Mouse (Mus musculus) hindbrain, postnatal 0 days (tissue): Measurements from ENCODE around the gene Emilin2. TPM values are rescaled to one million over a fixed set of nuclear protein-coding genes. Genes with fewer than 3 reads are reported as not detected.

Source experiments
- ATAC-seq: fragments of 200-750 bp; cut with Nextera tagmentation; 2 replicates; pipeline ENCODE4 v1.8.0; 2017; ENCODE audit warnings: mild to moderate bottlenecking, moderate TSS enrichment, moderate library complexity
- DNase-seq: peaks from one replicate; pipeline ENCODE4 v3.0.0-alpha.2; 2015; ENCODE audit warnings: low spot score
- H3K27ac ChIP-seq: fragments of 300-500 bp; sonication (generic); 2 replicates; pipeline ENCODE4 v1.5.1; 2014; ENCODE audit warnings: mild to moderate bottlenecking
- H3K27me3 ChIP-seq: fragments of 300-500 bp; sonication (generic); 2 replicates; pipeline ENCODE4 v1.6.1; 2014; ENCODE audit warnings: low read length, mixed read lengths; ENCODE audit not compliant: insufficient read depth
- H3K36me3 ChIP-seq: fragments of 300-500 bp; sonication (generic); 2 replicates; pipeline ENCODE4 v1.6.1; 2014; ENCODE audit warnings: low read length, mixed read lengths; ENCODE audit not compliant: insufficient read depth
- H3K4me1 ChIP-seq: fragments of 300-500 bp; sonication (generic); 2 replicates; pipeline ENCODE4 v1.6.1; 2014; ENCODE audit warnings: antibody characterized with exemption, low read length, mixed read lengths; ENCODE audit not compliant: insufficient read depth
- H3K4me2 ChIP-seq: fragments of 300-500 bp; sonication (generic); 2 replicates; pipeline ENCODE4 v1.6.1; 2014; ENCODE audit warnings: low read depth, mild to moderate bottlenecking, low read length, moderate library complexity, mixed read lengths
- H3K4me3 ChIP-seq: fragments of 300-500 bp; sonication (generic); 2 replicates; pipeline ENCODE4 v1.5.1; 2014; ENCODE audit warnings: low read length
- H3K9ac ChIP-seq: fragments of 300-500 bp; sonication (generic); replicated peaks from 2 replicates; pipeline ENCODE4 v1.6.1; 2014; ENCODE audit warnings: mild to moderate bottlenecking, low read length, moderate library complexity, mixed read lengths
- H3K9me3 ChIP-seq: fragments of 300-500 bp; sonication (generic); 2 replicates; pipeline ENCODE4 v1.6.1; 2016; ENCODE audit warnings: low read length, mixed read lengths
- CTCF ChIP-seq: IDR thresholded peaks from 2 replicates; pipeline ENCODE4 v1.5.1; 2016; ENCODE audit warnings: antibody characterized with exemption, control low read depth, low read depth
- WGBS: fragments of 180-500 bp; shearing (Covaris S2); extraction: QIAGEN DNeasy Blood & Tissue Kit; methylation state at CpG from one replicate; pipeline ENCODE4 v1.1.7; 2014; 5-methylcytosine and 5-hydroxymethylcytosine counted together
- polyA plus RNA-seq: library from polyadenylated mRNA; unstranded; fragments of >200 nt; fragmentation: Nextera tagmentation; extraction: Ambion mirVana; gene quantifications from 2 replicates; pipeline ENCODE4 v1.2.1, GENCODE M21; 2015
- total RNA-seq: library from RNA; depleted of rRNA; stranded (reverse); fragments of >200 nt; gene quantifications from 2 replicates; pipeline ENCODE4 v1.2.3, GENCODE M21; 2014

The Emilin2 gene
- total and polyA plus RNA-seq, 2 experiments from 2014 or later = 2.0 to 4.4 TPM

DNA sequence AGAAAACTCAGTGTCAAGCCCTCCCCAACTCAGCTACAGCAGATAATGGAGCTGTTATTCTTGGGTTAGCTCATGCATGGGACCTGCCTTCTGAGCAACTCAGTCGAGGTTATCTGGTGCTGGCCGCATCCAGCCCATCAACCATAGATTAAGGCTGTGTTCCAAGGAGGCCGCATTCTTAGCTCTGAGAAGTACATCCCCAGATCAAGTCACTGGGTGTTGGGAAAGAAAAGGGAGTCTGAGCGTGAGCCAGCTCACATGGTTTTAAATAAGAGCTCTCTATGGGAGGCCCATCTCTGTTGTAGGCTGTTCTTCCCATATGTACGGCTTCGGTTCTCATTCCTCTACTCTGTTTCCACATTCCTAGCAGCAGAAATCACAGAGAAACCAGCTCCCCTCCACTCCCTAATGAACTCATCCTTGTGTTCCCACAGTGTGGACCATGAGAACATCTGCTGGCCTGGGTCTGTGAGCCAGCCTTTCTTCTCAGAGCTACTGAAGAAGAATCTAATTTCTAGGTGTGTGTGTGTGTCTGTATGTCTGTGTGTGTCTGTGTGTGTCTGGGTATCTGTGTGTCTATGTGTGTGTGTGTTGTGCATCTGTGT lies 22.1 kb downstream of the Emilin2 start:
- DNase-seq (no peak), ATAC-seq (no peak)
- no peaks in the 10 kb centered on the region for H3K27me3 ChIP-seq
- H3K4me2 ChIP-seq = no peak overlapping the region
- no peaks in the 10 kb centered on the region for H3K36me3 ChIP-seq
- WGBS = 65% methylated on average over 6 of the region's 6 CpGs
- H3K4me3 ChIP-seq = no peak overlapping the region
- no peak for TF ChIP-seq CTCF
- no peak overlapping the region for H3K9ac ChIP-seq
- no peaks in the 10 kb centered on the region for H3K4me1 ChIP-seq
- H3K27ac ChIP-seq = no peak overlapping the region
- H3K9me3 ChIP-seq = no peaks in the 10 kb centered on the region

DNA sequence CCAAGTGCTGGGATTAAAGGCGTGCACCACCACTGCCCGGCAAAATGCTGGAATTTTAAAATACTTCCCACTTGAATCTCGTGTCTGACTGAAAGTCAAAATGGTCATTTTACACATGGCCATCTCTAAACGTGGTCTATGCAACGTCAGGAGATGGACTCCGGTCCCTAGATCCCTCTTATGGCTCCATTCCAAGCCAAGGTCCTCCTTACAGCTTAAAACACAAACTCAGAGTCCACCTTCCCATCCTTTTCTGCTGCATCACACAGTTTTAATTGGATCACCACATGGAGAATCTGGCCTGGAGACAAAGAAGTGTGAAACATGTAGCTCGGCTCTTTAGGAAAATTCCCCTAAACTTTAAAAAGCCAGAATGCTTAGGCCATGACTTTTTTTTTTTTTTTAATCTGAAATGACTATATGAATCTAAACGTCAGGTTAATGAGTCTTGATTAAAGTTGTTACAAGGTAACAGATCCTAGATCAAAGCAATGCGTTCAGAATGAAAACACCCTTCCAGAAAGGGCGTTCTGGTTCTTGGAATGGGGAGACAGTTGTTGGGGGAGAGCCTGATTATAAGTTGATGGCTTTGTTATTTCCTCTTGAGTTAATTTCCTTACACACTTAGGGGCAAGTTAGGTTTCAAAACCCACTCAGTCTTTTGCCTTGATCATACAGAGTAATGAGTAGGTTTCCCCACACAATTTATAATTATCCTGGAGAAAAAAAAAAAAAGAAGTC lies 22.8 kb downstream of the Emilin2 start:
- H3K4me3 ChIP-seq = no peak overlapping the region
- 91% methylated on average over 10 of the region's 10 CpGs for WGBS
- no peak for DNase-seq

DNA sequence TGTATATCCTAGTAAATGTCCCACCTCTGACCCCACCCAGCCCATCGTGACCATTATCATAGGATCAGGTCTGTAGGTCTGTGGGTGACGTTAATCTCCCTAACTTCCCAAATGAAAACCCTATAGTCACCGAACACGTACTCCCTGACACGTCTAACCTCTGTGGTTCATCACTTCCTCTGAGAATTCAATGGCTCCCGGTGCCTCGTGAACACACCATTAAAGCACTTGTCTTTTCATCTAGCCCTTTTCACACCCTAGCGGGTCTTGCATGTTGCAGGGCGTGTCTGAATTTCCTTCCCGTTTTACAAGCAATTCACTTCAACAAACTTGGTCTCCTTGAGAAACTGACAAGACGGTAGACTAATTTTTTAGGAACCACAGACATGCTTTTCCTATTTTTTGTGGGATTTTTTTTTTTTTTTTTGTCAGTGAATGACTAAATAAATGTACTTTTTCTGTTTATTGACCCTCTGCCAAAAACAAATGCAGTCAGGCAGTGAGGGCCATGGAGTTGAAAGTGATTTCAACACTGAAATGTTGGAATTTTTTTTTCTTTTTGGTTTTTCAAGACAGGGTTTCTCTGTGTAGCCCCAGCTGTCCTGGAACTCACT lies 23.5 kb downstream of the Emilin2 start:
- no peaks in the 10 kb centered on the region for H3K4me1 ChIP-seq
- 90% methylated on average over 11 of the region's 11 CpGs for WGBS

More for the DNA sequence above, 22.8 kb downstream of the Emilin2 start:
- Histone ChIP-seq H3K9ac (no peak overlapping the region), H3K9me3 (no peaks in the 10 kb centered on the region), H3K4me1 (no peaks in the 10 kb centered on the region), H3K27ac (no peak overlapping the region), H3K36me3 (no peaks in the 10 kb centered on the region), H3K27me3 (no peaks in the 10 kb centered on the region), H3K4me2 (no peak overlapping the region)
- no peak for ATAC-seq
- TF ChIP-seq CTCF = no peak

DNA sequence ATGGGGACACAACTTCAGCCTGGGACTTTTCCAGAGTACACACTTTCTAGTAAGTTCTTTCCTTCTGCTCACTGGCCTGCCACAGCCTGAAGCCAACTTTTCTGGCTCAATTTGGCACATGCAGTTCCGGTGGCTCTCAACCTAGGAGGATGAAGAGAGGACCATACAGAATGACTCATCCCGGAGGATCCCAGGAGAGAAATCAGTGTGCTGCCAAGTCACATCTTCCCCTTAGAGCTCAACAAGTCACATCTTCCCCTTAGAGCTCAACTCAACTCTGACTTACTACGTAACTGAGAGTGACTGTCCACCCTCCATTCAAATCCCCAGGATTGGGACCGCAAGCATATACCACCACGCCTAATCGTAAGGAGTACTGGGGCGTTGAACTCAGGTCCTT lies 24.2 kb downstream of the Emilin2 start:
- TF ChIP-seq CTCF = no peak
- Histone ChIP-seq H3K4me1 (no peaks in the 10 kb centered on the region), H3K4me3 (no peak overlapping the region), H3K9ac (no peak overlapping the region), H3K36me3 (no peaks in the 10 kb centered on the region), H3K27me3 (no peaks in the 10 kb centered on the region), H3K4me2 (no peak overlapping the region), H3K9me3 (no peaks in the 10 kb centered on the region), H3K27ac (no peak overlapping the region)
- DNase-seq (no peak), ATAC-seq (no peak)
- 93% methylated on average over 7 of the region's 7 CpGs for WGBS

More for the DNA sequence above, 23.5 kb downstream of the Emilin2 start:
- Histone ChIP-seq H3K9me3 (no peaks in the 10 kb centered on the region), H3K4me2 (no peak overlapping the region), H3K4me3 (no peak overlapping the region), H3K27ac (no peak overlapping the region), H3K36me3 (no peaks in the 10 kb centered on the region), H3K27me3 (no peaks in the 10 kb centered on the region), H3K9ac (no peak overlapping the region)
- TF ChIP-seq CTCF = no peak
- DNase-seq (no peak), ATAC-seq (no peak)

DNA sequence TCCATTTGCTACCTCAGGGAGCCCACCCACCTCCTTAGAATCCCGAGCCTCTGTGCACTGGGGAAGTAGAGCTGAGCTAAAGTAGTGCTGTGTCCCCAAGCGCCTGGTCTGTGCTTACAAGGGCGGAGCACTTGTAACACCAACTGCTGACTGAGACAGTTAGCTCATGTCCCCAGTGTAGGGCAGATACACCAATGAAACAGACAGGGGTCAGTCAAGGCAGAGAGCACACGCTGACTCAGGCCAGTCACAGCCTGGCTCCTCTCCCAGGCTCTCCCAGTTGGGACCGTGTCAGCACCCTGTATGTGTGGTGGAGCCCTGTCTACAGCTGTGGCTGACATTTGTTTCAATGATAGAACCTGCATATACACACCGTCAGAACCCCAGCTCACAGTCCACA lies 25.8 kb downstream of the Emilin2 start:
- Histone ChIP-seq H3K36me3 (no peaks in the 10 kb centered on the region), H3K4me2 (no peak overlapping the region), H3K9ac (no peak overlapping the region), H3K4me3 (no peak overlapping the region), H3K9me3 (no peaks in the 10 kb centered on the region), H3K27ac (no peak overlapping the region), H3K27me3 (no peaks in the 10 kb centered on the region), H3K4me1 (no peaks in the 10 kb centered on the region)
- DNase-seq (no peak), ATAC-seq (no peak)
- TF ChIP-seq CTCF = no peak
- 75% methylated on average over 6 of the region's 6 CpGs for WGBS

DNA sequence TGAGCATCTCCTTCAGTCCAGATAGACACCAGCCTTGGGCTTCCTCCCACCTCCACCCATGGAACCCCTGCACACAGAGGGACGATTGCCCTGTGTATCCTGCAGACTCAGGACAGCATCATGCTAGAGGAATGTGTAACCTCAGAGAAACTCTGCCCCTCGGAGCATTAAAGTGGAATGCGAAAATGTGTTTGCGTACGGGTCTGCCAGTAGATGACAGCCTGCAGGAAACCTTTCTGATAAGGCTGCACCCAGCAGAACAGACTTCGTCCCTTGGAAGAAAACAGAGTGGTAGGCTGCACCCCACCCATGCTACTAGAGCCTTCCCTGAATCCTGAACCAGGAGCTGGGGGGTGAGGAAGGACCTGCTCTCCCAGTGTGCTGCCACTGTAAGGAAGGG lies 26.9 kb downstream of the Emilin2 start:
- Histone ChIP-seq H3K4me1 (no peaks in the 10 kb centered on the region), H3K9me3 (no peaks in the 10 kb centered on the region), H3K4me2 (no peak overlapping the region), H3K27me3 (no peaks in the 10 kb centered on the region), H3K27ac (no peak overlapping the region), H3K36me3 (no peaks in the 10 kb centered on the region), H3K9ac (no peak overlapping the region), H3K4me3 (no peak overlapping the region)
- ATAC-seq (no peak), DNase-seq (no peak)
- no peak for TF ChIP-seq CTCF
- WGBS = 83% methylated on average over 6 of the region's 6 CpGs

DNA sequence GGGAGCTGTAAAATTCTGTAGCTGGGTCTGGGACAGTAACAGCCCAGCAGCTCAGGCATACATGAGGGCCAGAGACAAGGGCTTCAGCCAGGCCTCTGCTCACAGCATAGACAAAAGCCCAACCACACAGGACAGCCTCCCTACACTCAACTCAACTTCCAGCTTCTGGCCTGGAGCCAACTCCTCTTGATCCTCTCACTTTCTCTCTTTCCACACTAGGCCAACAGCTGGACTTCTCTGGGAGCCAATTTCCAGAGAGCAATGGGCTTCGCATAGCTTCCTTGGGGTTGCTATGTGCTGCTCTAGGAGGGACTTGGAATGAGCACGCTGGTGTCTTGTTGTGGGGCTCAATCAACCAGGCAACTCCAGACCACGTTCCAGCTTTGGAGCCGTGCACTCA lies 28.5 kb downstream of the Emilin2 start:
- TF ChIP-seq CTCF = no peak
- Histone ChIP-seq H3K4me2 (no peak overlapping the region), H3K9ac (no peak overlapping the region), H3K36me3 (no peaks in the 10 kb centered on the region), H3K4me3 (no peak overlapping the region), H3K9me3 (no peaks in the 10 kb centered on the region), H3K4me1 (no peaks in the 10 kb centered on the region), H3K27me3 (no peaks in the 10 kb centered on the region), H3K27ac (no peak overlapping the region)
- ATAC-seq (peak; percentile 80), DNase-seq (peak; percentile 44)
- 52% methylated on average over 4 of the region's 4 CpGs for WGBS
